In the genomic region with DNA sequence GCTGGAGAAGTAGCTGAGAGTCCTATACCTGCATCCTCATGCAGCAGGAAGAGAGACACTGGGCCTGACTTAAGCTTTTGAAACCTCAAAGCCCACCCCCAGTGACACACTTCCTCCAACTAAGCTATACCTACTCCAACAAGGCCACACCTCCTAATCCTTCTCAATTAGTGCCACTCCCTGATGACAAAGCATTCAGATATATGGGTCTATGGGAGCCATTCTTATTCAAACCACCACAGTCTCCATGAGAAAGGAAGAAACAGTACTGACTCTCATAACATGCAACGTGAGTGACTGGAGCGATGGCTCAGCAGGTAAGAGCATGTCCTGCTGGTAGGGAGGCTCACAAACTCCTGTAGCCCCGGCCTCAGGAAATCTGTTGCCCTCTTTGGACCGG, we compare ENCODE assay signal across 31 mouse cellular contexts. TPM values are rescaled to one million over a fixed set of nuclear protein-coding genes. Genes with fewer than 3 reads are reported as not detected.
"Had no signal": no experiment of that assay in that cellular context is flagged by ENCODE, and none has a peak within 500 bp of the region (broad histone marks: within the 10 kb centered on the region; RNA-seq: fewer than 3 reads in every experiment).

No protein-coding gene starts in this region.

- H3K27me3 ChIP-seq: embryonic facial prominence, embryonic 12.5 days; embryonic facial prominence, embryonic 15.5 days; forebrain, embryonic 13.5 days; forebrain, embryonic 15.5 days had no signal

- H3K4me1 ChIP-seq: embryonic facial prominence, embryonic 12.5 days; embryonic facial prominence, embryonic 13.5 days; embryonic facial prominence, embryonic 15.5 days; forebrain, embryonic 13.5 days; forebrain, embryonic 15.5 days; heart, embryonic 10.5 days had no signal

- H3K36me3 ChIP-seq: embryonic facial prominence, embryonic 10.5 days; embryonic facial prominence, embryonic 12.5 days; embryonic facial prominence, embryonic 13.5 days; embryonic facial prominence, embryonic 15.5 days; forebrain, embryonic 10.5 days; forebrain, embryonic 15.5 days; heart, embryonic 10.5 days had no signal

- H3K4me3 ChIP-seq: embryonic facial prominence, embryonic 10.5 days; embryonic facial prominence, embryonic 12.5 days; embryonic facial prominence, embryonic 13.5 days; embryonic facial prominence, embryonic 15.5 days; erythroblast, embryonic 14.5 days; forebrain, embryonic 10.5 days; forebrain, embryonic 13.5 days; forebrain, embryonic 15.5 days; gastrocnemius, adult 2 months; heart, adult 2 months; heart, embryonic 10.5 days had no signal

- H3K4me2 ChIP-seq: embryonic facial prominence, embryonic 12.5 days; embryonic facial prominence, embryonic 13.5 days; embryonic facial prominence, embryonic 15.5 days; forebrain, embryonic 13.5 days; forebrain, embryonic 15.5 days had no signal

- ATAC-seq: forebrain, embryonic 13.5 days; forebrain, embryonic 14.5 days; forebrain, embryonic 15.5 days; forebrain, embryonic 16.5 days; forebrain, postnatal 0 days had no signal

- H3K9ac ChIP-seq: embryonic facial prominence, embryonic 12.5 days; embryonic facial prominence, embryonic 13.5 days; embryonic facial prominence, embryonic 15.5 days; forebrain, embryonic 13.5 days; forebrain, embryonic 15.5 days; forebrain, postnatal 0 days had no signal

- DNase-seq: cerebellum, adult 9-11 months; cerebellum, postnatal 10 days; cerebellum, postnatal 14 days; cerebellum, postnatal 25 days; cerebellum, postnatal 36 days; embryo, embryonic 11 days; forebrain, postnatal 0 days; gastrocnemius, adult 2 months; gastrocnemius, postnatal 10 days; gastrocnemius, postnatal 14 days; gastrocnemius, postnatal 25 days; gastrocnemius, postnatal 36 days; heart, adult 11 months; heart, adult 18-20 months; heart, adult 2 months had no signal

- H3K27ac ChIP-seq: embryonic facial prominence, embryonic 10.5 days; embryonic facial prominence, embryonic 12.5 days; embryonic facial prominence, embryonic 13.5 days; embryonic facial prominence, embryonic 15.5 days; forebrain, embryonic 10.5 days; forebrain, embryonic 13.5 days; forebrain, embryonic 15.5 days; gastrocnemius, adult 2 months; heart, adult 2 months; heart, embryonic 10.5 days had no signal

- H3K9me3 ChIP-seq: embryonic facial prominence, embryonic 10.5 days; embryonic facial prominence, embryonic 12.5 days; embryonic facial prominence, embryonic 13.5 days; embryonic facial prominence, embryonic 15.5 days; forebrain, embryonic 10.5 days; forebrain, embryonic 13.5 days; forebrain, embryonic 15.5 days; heart, embryonic 10.5 days had no signal

RNA-seq across cellular contexts. Expression of a gene that starts 23.9 kb away (rescaled TPM):
- polyA plus RNA-seq: embryonic facial prominence, embryonic 10.5 days; embryonic facial prominence, embryonic 11.5 days; embryonic facial prominence, embryonic 12.5 days; embryonic facial prominence, embryonic 13.5 days; embryonic facial prominence, embryonic 14.5 days; erythroblast, embryonic 14.5 days; forebrain, embryonic 10.5 days; forebrain, embryonic 11.5 days; forebrain, embryonic 13.5 days; heart, adult 2 months; heart, embryonic 10.5 days had no signal

RNA-seq across cellular contexts. Expression of a gene that starts 46.9 kb away (rescaled TPM):
- polyA plus RNA-seq: cortical plate, adult 2 months; embryonic facial prominence, embryonic 10.5 days; embryonic facial prominence, embryonic 11.5 days; embryonic facial prominence, embryonic 12.5 days; embryonic facial prominence, embryonic 13.5 days; embryonic facial prominence, embryonic 15.5 days; erythroblast, embryonic 14.5 days; forebrain, embryonic 10.5 days; forebrain, embryonic 11.5 days; forebrain, embryonic 13.5 days; forebrain, embryonic 14.5 days; forebrain, embryonic 15.5 days; forebrain, embryonic 16.5 days; forebrain, postnatal 0 days; gonadal fat pad, adult 2 months; heart, adult 2 months had no signal
